9 mouse cellular contexts compared by ENCODE assay signal in genomic region chr7:110891501-110891986, GRCm38 (mm10). TPM values are rescaled to one million over a fixed set of nuclear protein-coding genes. Genes with fewer than 3 reads are reported as not detected.
DNase-seq lines count a peak whose midpoint lies in the region; ATAC-seq and TF ChIP-seq lines count a peak whose summit lies in the region.
"Had no signal": no experiment of that assay in that cellular context is flagged by ENCODE, and none has a peak within 500 bp of the region (broad histone marks: within the 10 kb centered on the region; RNA-seq: fewer than 3 reads in every experiment).

No protein-coding gene starts in this region.

- 0 out of 2 replicates have a peak, but pooled peaks cover 5% of the 10 kb centered on the region for H3K36me3 ChIP-seq in intestine, embryonic 15.5 days
- H3K36me3 ChIP-seq in liver, embryonic 14.5 days (replicated peaks; ENCODE audit: control insufficient read depth, insufficient read depth, low read depth): no peaks in the 10 kb centered on the region
- H3K36me3 ChIP-seq in stomach, postnatal 0 days (ENCODE audit: control insufficient read depth, insufficient read depth, low read length): no peaks in the 10 kb centered on the region; the same call in 1 of the 2 replicates
- no peaks in the 10 kb centered on the region for H3K36me3 ChIP-seq in midbrain, embryonic 15.5 days (replicated peaks)
- H3K36me3 ChIP-seq: neural tube, embryonic 12.5 days had no signal

- WGBS in intestine, embryonic 15.5 days: 57% methylated on average over 9 of the region's 9 CpGs
- WGBS in liver, embryonic 14.5 days (ENCODE audit: insufficient replicate concordance): 21% methylated on average over 9 of the region's 9 CpGs
- WGBS in stomach, postnatal 0 days: 58% methylated on average over 9 of the region's 9 CpGs
- 77% methylated on average over 9 of the region's 9 CpGs for whole genome bisulfite sequencing in cerebellum, adult 2 months
- 78% methylated on average over 9 of the region's 9 CpGs for WGBS in midbrain, embryonic 15.5 days

- TF ChIP-seq EP300 in liver, embryonic 14.5 days (IDR thresholded peaks at IDR 0.05; ENCODE audit: low read depth): no peak
- TF ChIP-seq EP300 in stomach, postnatal 0 days (optimal IDR thresholded peaks at IDR 0.05): no peak

- H3K27me3 ChIP-seq in intestine, embryonic 15.5 days (replicated peaks): no peaks in the 10 kb centered on the region
- H3K27me3 ChIP-seq in liver, embryonic 14.5 days (ENCODE audit: control insufficient read depth, insufficient read depth, low read length): no peaks in the 10 kb centered on the region
- H3K27me3 ChIP-seq in stomach, postnatal 0 days (ENCODE audit: control insufficient read depth, insufficient read depth, low read length): no peaks in the 10 kb centered on the region
- no peaks in the 10 kb centered on the region for H3K27me3 ChIP-seq in cerebellum, adult 2 months (ENCODE audit: control insufficient read depth, insufficient read depth, low read length)
- H3K27me3 ChIP-seq in midbrain, embryonic 15.5 days (replicated peaks): no peaks in the 10 kb centered on the region
- H3K27me3 ChIP-seq: neural tube, embryonic 12.5 days had no signal

- no peaks in the 10 kb centered on the region for H3K9me3 ChIP-seq in intestine, embryonic 15.5 days
- H3K9me3 ChIP-seq in liver, embryonic 14.5 days (ENCODE audit: control insufficient read depth, low read length): no peaks in the 10 kb centered on the region
- H3K9me3 ChIP-seq in stomach, postnatal 0 days (ENCODE audit: control insufficient read depth, low read length): no peaks in the 10 kb centered on the region
- no peaks in the 10 kb centered on the region for H3K9me3 ChIP-seq in midbrain, embryonic 15.5 days
- H3K9me3 ChIP-seq: neural tube, embryonic 12.5 days had no signal

- H3K4me3 ChIP-seq in intestine, embryonic 15.5 days (replicated peaks): no peak overlapping the region
- H3K4me3 ChIP-seq in liver, embryonic 14.5 days (ENCODE audit: insufficient read depth in 1 of 2, low read depth in 2 of 2, low read length in 2 of 2): peak overlapping the region in 1 of 2 experiments; percentile 21; a peak in 1 of 4 replicates
- no peak overlapping the region for H3K4me3 ChIP-seq in stomach, postnatal 0 days (ENCODE audit: low read depth, low read length)
- H3K4me3 ChIP-seq in cerebellum, adult 2 months (replicated peaks; ENCODE audit: insufficient read depth, low read depth, low read length): no peak overlapping the region
- no peak overlapping the region for H3K4me3 ChIP-seq in midbrain, embryonic 15.5 days
- H3K4me3 ChIP-seq: neural tube, embryonic 12.5 days had no signal

- peak overlapping the region; percentile 81 for H3K27ac ChIP-seq in intestine, embryonic 15.5 days
- H3K27ac ChIP-seq in liver, embryonic 14.5 days: no peak overlapping the region
- H3K27ac ChIP-seq in stomach, postnatal 0 days (replicated peaks): peak overlapping the region; percentile 76
- H3K27ac ChIP-seq in cerebellum, adult 2 months (ENCODE audit: insufficient read depth, low read length): no peak overlapping the region
- H3K27ac ChIP-seq in midbrain, embryonic 15.5 days: no peak overlapping the region
- H3K27ac ChIP-seq: neural tube, embryonic 12.5 days had no signal

- TF ChIP-seq CTCF in liver, embryonic 14.5 days (IDR thresholded peaks at IDR 0.05; ENCODE audit: low read depth): no peak
- no peak for TF ChIP-seq CTCF in stomach, postnatal 0 days (IDR thresholded peaks at IDR 0.05; ENCODE audit: low read depth)
- TF ChIP-seq CTCF in cerebellum, adult 2 months (IDR thresholded peaks at IDR 0.05; ENCODE audit: borderline replicate concordance, insufficient read depth, low read depth, low read length): no peak

- 0 out of 2 replicates have a peak overlapping the region, but pooled peaks have one; percentile 30 for H3K9ac ChIP-seq in intestine, embryonic 15.5 days
- no peak overlapping the region; the same call in 1 of the 2 replicates for H3K9ac ChIP-seq in liver, embryonic 14.5 days (replicated peaks)
- H3K9ac ChIP-seq in stomach, postnatal 0 days (ENCODE audit: low read length): no peak overlapping the region
- no peak overlapping the region for H3K9ac ChIP-seq in midbrain, embryonic 15.5 days
- H3K9ac ChIP-seq: neural tube, embryonic 12.5 days had no signal

- peak; percentile 31 for DNase-seq in adrenal gland, adult 2 months
- DNase-seq in adrenal gland, adult 8-10 months: no peak
- no peak for DNase-seq in liver, embryonic 14.5 days (ENCODE audit: low read depth in 3 of 3, low spot score in 3 of 3)
- peak; percentile 79 for DNase-seq in stomach, postnatal 0 days (ENCODE audit: low spot score)
- DNase-seq in cerebellum, adult 2 months: no peak

- ATAC-seq in erythroblast, adult 5-6 weeks (replicated peaks; ENCODE audit: low FRiP score, poor library complexity, severe bottlenecking): 0 out of 2 replicates have a peak, but pooled peaks have one; percentile 30
- peak; percentile 78 for ATAC-seq in intestine, embryonic 15.5 days
- ATAC-seq in liver, embryonic 14.5 days (ENCODE audit: insufficient read depth): peak; percentile 47
- peak; percentile 73 for ATAC-seq in stomach, postnatal 0 days (ENCODE audit: low FRiP score, low TSS enrichment)
- no peak for ATAC-seq in midbrain, embryonic 15.5 days (replicated peaks)

- peaks cover 18% of the 10 kb centered on the region for H3K4me1 ChIP-seq in intestine, embryonic 15.5 days (replicated peaks)
- peaks cover 0 to 21% of the 10 kb centered on the region in 2 experiments; a peak in 3 of 4 replicates for H3K4me1 ChIP-seq in liver, embryonic 14.5 days (replicated peaks; ENCODE audit: control insufficient read depth in 2 of 2, insufficient read depth in 2 of 2, low read length in 1 of 2)
- H3K4me1 ChIP-seq in stomach, postnatal 0 days (replicated peaks; ENCODE audit: control insufficient read depth, insufficient read depth): no peaks in the 10 kb centered on the region; the same call in 1 of the 2 replicates
- no peaks in the 10 kb centered on the region for H3K4me1 ChIP-seq in cerebellum, adult 2 months (ENCODE audit: control insufficient read depth, insufficient read depth, low read length)
- H3K4me1 ChIP-seq in midbrain, embryonic 15.5 days: no peaks in the 10 kb centered on the region
- H3K4me1 ChIP-seq: neural tube, embryonic 12.5 days had no signal

- H3K4me2 ChIP-seq in intestine, embryonic 15.5 days (replicated peaks): peak overlapping the region; percentile 38
- peak overlapping the region; percentile 36 for H3K4me2 ChIP-seq in liver, embryonic 14.5 days (ENCODE audit: low read depth)
- H3K4me2 ChIP-seq in stomach, postnatal 0 days (replicated peaks; ENCODE audit: low read depth): no peak overlapping the region
- H3K4me2 ChIP-seq in midbrain, embryonic 15.5 days: no peak overlapping the region
- H3K4me2 ChIP-seq: neural tube, embryonic 12.5 days had no signal

- TF ChIP-seq POLR2A in cerebellum, adult 2 months (IDR thresholded peaks at IDR 0.05; ENCODE audit: borderline replicate concordance, insufficient read depth, low read length): no peak

RNA-seq across cellular contexts. Expression of gene Lyve1, which starts 28.5 kb away (rescaled TPM):
- 10 to 100 TPM in 1 of 2 experiments, 1 to 10 TPM in 1; 9.7 to 12.5 TPM for total RNA-seq in adrenal gland, adult 2 months (2021)
- polyA plus RNA-seq in adrenal gland, adult 2 months (2012; rRNA removed): 4.0 and 4.9 TPM in 2 replicates
- 10 to 100 TPM in 1 of 4 experiments, 1 to 10 TPM in 3; 1.9 to 12.4 (median 7.3) TPM for total RNA-seq in adrenal gland, adult 8-10 months (2022)
- 1.0 TPM in 1 of 2 replicates, not detected in the other for total RNA-seq in erythroblast, adult 5-6 weeks (2015; ENCODE audit: low replicate concordance)
- 0.28 and 1.1 TPM in 2 replicates for total RNA-seq in erythroblast, adult 5-6 weeks (2017; ENCODE audit: low replicate concordance)
- 12.7 and 18.3 TPM in 2 replicates for polyA plus RNA-seq in intestine, embryonic 15.5 days (2015; fragmentation: Nextera tagmentation; extraction: Ambion mirVana)
- polyA plus RNA-seq in liver, embryonic 14.5 days (2012; rRNA removed): 18.3 and 24.6 TPM in 2 replicates
- 22.2 and 22.7 TPM in 2 replicates for polyA plus RNA-seq in liver, embryonic 14.5 days (2014; fragmentation: Nextera tagmentation; extraction: Ambion mirVana)
- polyA plus RNA-seq in stomach, postnatal 0 days (2015; fragmentation: Nextera tagmentation; extraction: Ambion mirVana): 9.2 and 11.5 TPM in 2 replicates
- 0.34 and 0.43 TPM in 2 replicates for polyA plus RNA-seq in cerebellum, adult 2 months (2012; rRNA removed)
- polyA plus RNA-seq in midbrain, embryonic 15.5 days (2015; fragmentation: Nextera tagmentation; extraction: Ambion mirVana): 6.9 and 7.0 TPM in 2 replicates

RNA-seq across cellular contexts. Expression of gene Rnf141, which starts 47.3 kb away (rescaled TPM):
- total RNA-seq in adrenal gland, adult 2 months (2021): 10 to 100 TPM; 56.0 to 56.3 TPM
- polyA plus RNA-seq in adrenal gland, adult 2 months (2012; rRNA removed): 9.9 and 10.8 TPM in 2 replicates
- total RNA-seq in adrenal gland, adult 8-10 months (2022): 10 to 100 TPM; 62.0 to 88.2 (median 80.4) TPM
- total RNA-seq in erythroblast, adult 5-6 weeks (2015; ENCODE audit: low replicate concordance): 11.0 and 17.8 TPM in 2 replicates
- 12.3 and 14.7 TPM in 2 replicates for total RNA-seq in erythroblast, adult 5-6 weeks (2017; ENCODE audit: low replicate concordance)
- 39.8 and 41.8 TPM in 2 replicates for polyA plus RNA-seq in intestine, embryonic 15.5 days (2015; fragmentation: Nextera tagmentation; extraction: Ambion mirVana)
- 11.8 and 17.4 TPM in 2 replicates for polyA plus RNA-seq in liver, embryonic 14.5 days (2012; rRNA removed)
- 25.4 and 25.9 TPM in 2 replicates for polyA plus RNA-seq in liver, embryonic 14.5 days (2014; fragmentation: Nextera tagmentation; extraction: Ambion mirVana)
- polyA plus RNA-seq in stomach, postnatal 0 days (2015; fragmentation: Nextera tagmentation; extraction: Ambion mirVana): 24.0 and 25.1 TPM in 2 replicates
- polyA plus RNA-seq in cerebellum, adult 2 months (2012; rRNA removed): 81.3 and 88.4 TPM in 2 replicates
- 30.7 and 35.5 TPM in 2 replicates for polyA plus RNA-seq in midbrain, embryonic 15.5 days (2015; fragmentation: Nextera tagmentation; extraction: Ambion mirVana)

Comparison
In these comparisons a context has a peak if more than half of its experiments do, and no peak if none do; other contexts are left out.
1. DNase-seq: peak in adrenal gland, adult 2 months (single experiment) and stomach, postnatal 0 days (single experiment); none in adrenal gland, adult 8-10 months (single experiment), liver, embryonic 14.5 days (0 of 3) and cerebellum, adult 2 months (0 of 2).
2. H3K27ac ChIP-seq: peak in intestine, embryonic 15.5 days (single experiment) and stomach, postnatal 0 days (single experiment); none in liver, embryonic 14.5 days (single experiment), cerebellum, adult 2 months (single experiment) and midbrain, embryonic 15.5 days (single experiment).
3. H3K4me2 ChIP-seq: peak in intestine, embryonic 15.5 days (single experiment) and liver, embryonic 14.5 days (single experiment); none in stomach, postnatal 0 days (single experiment) and midbrain, embryonic 15.5 days (single experiment).